Mouse (Mus musculus) layer of hippocampus, postnatal 25 days (tissue): ENCODE results near the gene Ambra1. TPM values are rescaled to one million over a fixed set of nuclear protein-coding genes. Genes with fewer than 3 reads are reported as not detected.
A peak's percentile ranks its signal among the peaks of the same experiment; 100 is the strongest.

Experiments used
- DNase-seq, 2 experiments: peaks; one replicate each; pipeline ENCODE4 v3.0.0; 2022; ENCODE audit warnings: mixed read lengths in 2 of 2, low spot score in 1 of 2; ENCODE audit errors: extremely low spot score in 1 of 2
- total RNA-seq, 2 experiments: library from RNA; stranded (reverse); gene quantifications; 2 replicates each; pipeline ENCODE4 v1.2.3; 2021

Gene Ambra1
- total RNA-seq, 2 experiments from 2014 or later = 44.8 to 47.1 TPM

GRCm38 (mm10) chr2:91859423-91859822 is 129.5 kb downstream of the Ambra1 start:
- peak in 1 of 2 experiments; percentile 19 for DNase-seq

GRCm38 (mm10) chr2:91870754-91871153 is 140.8 kb downstream of the Ambra1 start:
- DNase-seq = peak; percentile 14 to 55

GRCm38 (mm10) chr2:91871225-91871624 is 141.3 kb downstream of the Ambra1 start:
- no peak for DNase-seq

- no peak for DNase-seq
These were observed 142.7 kb downstream of the Ambra1 start for GRCm38 (mm10) chr2:91872658-91873057.

- DNase-seq = no peak
These were observed 146.3 kb downstream of the Ambra1 start for GRCm38 (mm10) chr2:91876000-91876805.

- no peak for DNase-seq
These were observed 146.8 kb downstream of the Ambra1 start for GRCm38 (mm10) chr2:91876806-91877140.

GRCm38 (mm10) chr2:91878387-91879180 is 148.7 kb downstream of the Ambra1 start:
- no peak for DNase-seq

- no peak for DNase-seq
These were observed 154.0 kb downstream of the Ambra1 start for GRCm38 (mm10) chr2:91883961-91884360.

- DNase-seq = no peak
These were observed 154.7 kb downstream of the Ambra1 start for GRCm38 (mm10) chr2:91884616-91885015.

GRCm38 (mm10) chr2:91894716-91895115 is 164.8 kb downstream of the Ambra1 start:
- no peak for DNase-seq

- DNase-seq = no peak
These were observed 165.5 kb downstream of the Ambra1 start for GRCm38 (mm10) chr2:91895401-91895800.

- no peak for DNase-seq
These were observed 168.0 kb downstream of the Ambra1 start for GRCm38 (mm10) chr2:91897968-91898367.

- no peak for DNase-seq
These were observed 169.2 kb downstream of the Ambra1 start for GRCm38 (mm10) chr2:91899141-91899540.

- DNase-seq = no peak
These were observed 170.5 kb downstream of the Ambra1 start for GRCm38 (mm10) chr2:91900431-91900830.

- DNase-seq = no peak
These were observed 172.4 kb downstream of the Ambra1 start for GRCm38 (mm10) chr2:91902336-91902735.

- DNase-seq = no peak
These were observed 173.4 kb downstream of the Ambra1 start for GRCm38 (mm10) chr2:91903171-91903925.

GRCm38 (mm10) chr2:91904618-91905307 is 174.8 kb downstream of the Ambra1 start:
- no peak for DNase-seq

- no peak for DNase-seq
These were observed 176.2 kb downstream of the Ambra1 start for GRCm38 (mm10) chr2:91906141-91906540.

GRCm38 (mm10) chr2:91912616-91913015 is 182.7 kb downstream of the Ambra1 start:
- no peak for DNase-seq
